Mouse (Mus musculus) heart, embryonic 16.5 days (tissue): ENCODE results near the gene Ear6. TPM values are rescaled to one million over a fixed set of nuclear protein-coding genes. Genes with fewer than 3 reads are reported as not detected.

Experiments used
- ATAC-seq: fragments of 200-750 bp; cut with Nextera tagmentation; replicated peaks from 2 replicates; pipeline ENCODE4 v1.8.0; 2017; ENCODE audit warnings: moderate number of reproducible peaks; ENCODE audit not compliant: insufficient read depth, low FRiP score; ENCODE audit errors: extremely low read depth
- H3K27ac ChIP-seq: fragments of 300-500 bp; sonication (generic); 2 replicates; pipeline ENCODE4 v1.5.1; 2014; ENCODE audit warnings: mild to moderate bottlenecking, low read length, control low read depth, moderate library complexity
- H3K27me3 ChIP-seq: fragments of 300-500 bp; sonication (generic); 2 replicates; pipeline ENCODE4 v1.6.1; 2014; ENCODE audit warnings: low read length, mixed read lengths; ENCODE audit not compliant: control insufficient read depth, insufficient read depth
- H3K36me3 ChIP-seq: fragments of 300-500 bp; sonication (generic); 2 replicates; pipeline ENCODE4 v1.6.1; 2014; ENCODE audit not compliant: control insufficient read depth, insufficient read depth
- H3K4me1 ChIP-seq: fragments of 300-500 bp; sonication (generic); 2 replicates; pipeline ENCODE4 v1.6.1; 2014; ENCODE audit warnings: low read length, mixed read lengths; ENCODE audit not compliant: control insufficient read depth, insufficient read depth
- H3K4me2 ChIP-seq: fragments of 300-500 bp; sonication (generic); 2 replicates; pipeline ENCODE4 v1.6.1; 2014; ENCODE audit warnings: low read depth, mild to moderate bottlenecking, control low read depth, low read length
- H3K4me3 ChIP-seq: fragments of 300-500 bp; sonication (generic); 2 replicates; pipeline ENCODE4 v1.5.1; 2014; ENCODE audit warnings: mild to moderate bottlenecking, control low read depth, low read length
- H3K9ac ChIP-seq: fragments of 300-500 bp; sonication (generic); 2 replicates; pipeline ENCODE4 v1.6.1; 2014; ENCODE audit warnings: low read length, control low read depth
- H3K9me3 ChIP-seq: fragments of 300-500 bp; sonication (generic); replicated peaks from 2 replicates; pipeline ENCODE4 v1.6.1; 2016; ENCODE audit warnings: low read length; ENCODE audit not compliant: control insufficient read depth
- WGBS: fragments of 180-500 bp; shearing (Covaris S2); extraction: QIAGEN DNeasy Blood & Tissue Kit; methylation state at CpG from one replicate; pipeline ENCODE4 v1.1.7; 2014; 5-methylcytosine and 5-hydroxymethylcytosine counted together
- polyA plus RNA-seq: library from polyadenylated mRNA; unstranded; fragments of >200 nt; fragmentation: Nextera tagmentation; extraction: Ambion mirVana; gene quantifications from 2 replicates; pipeline ENCODE4 v1.2.1, GENCODE M21; 2015

The Ear6 gene
- polyA plus RNA-seq, 1 experiment from 2014 or later: not detected

- ATAC-seq: no peak
- Histone ChIP-seq H3K36me3 (peaks cover 49% of the 10 kb centered on the region), H3K4me3 (no peak overlapping the region)
These were observed 36.3 kb downstream of the Ear6 start for GRCm38 (mm10) chr14:51889833-51890232.

DNA sequence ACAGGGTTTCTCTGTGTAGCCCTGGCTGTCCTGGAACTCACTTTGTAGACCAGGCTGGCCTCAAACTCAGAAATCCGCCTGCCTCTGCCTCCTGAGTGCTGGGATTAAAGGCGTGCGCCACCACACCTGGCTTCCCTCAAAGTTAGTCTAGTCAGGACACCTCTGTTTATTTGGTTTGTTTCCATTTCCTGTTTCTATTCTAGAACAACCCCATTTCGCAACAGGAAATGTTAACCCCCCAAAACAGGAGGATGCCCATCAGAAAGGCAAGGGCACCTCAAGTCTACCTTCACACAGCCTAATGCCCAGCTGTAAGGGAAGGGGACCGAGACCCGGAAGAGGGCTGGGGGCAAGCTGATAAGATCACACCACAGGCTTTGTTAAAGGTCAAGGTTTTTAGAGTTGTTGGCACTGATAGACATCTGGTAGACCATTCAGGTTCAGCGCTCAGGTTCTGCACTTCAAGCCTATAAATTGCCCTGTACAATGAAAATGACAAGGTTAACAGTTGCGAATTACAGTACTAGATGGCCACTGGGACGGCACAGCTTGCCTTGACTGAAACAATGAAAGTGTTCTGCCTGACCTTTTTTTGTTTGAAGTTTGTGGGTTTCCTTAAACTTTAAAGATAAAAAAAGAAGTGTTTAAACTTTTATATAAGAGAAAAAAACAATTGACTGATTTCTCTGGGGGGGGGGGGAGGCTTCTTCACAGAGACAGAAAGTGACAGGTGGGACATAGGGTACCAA lies 38.9 kb downstream of the Ear6 start, which contains the start of gene Slc39a2:
Gene Slc39a2, plus strand, starts transcription at position 699 of the 749 bp plus-strand sequence.
- 91% methylated on average over 9 of the region's 9 CpGs for WGBS

More at GRCm38 (mm10) chr14:51889833-51890232, 36.3 kb downstream of the Ear6 start:
- no peak overlapping the region for H3K4me2 ChIP-seq
- peaks cover 17% of the 10 kb centered on the region for H3K4me1 ChIP-seq
- no peaks in the 10 kb centered on the region for H3K27me3 ChIP-seq
- no peak overlapping the region for H3K27ac ChIP-seq
- 82% methylated on average over 6 of the region's 6 CpGs for WGBS
- no peaks in the 10 kb centered on the region for H3K9me3 ChIP-seq
- H3K9ac ChIP-seq: no peak overlapping the region

GRCm38 (mm10) chr14:51893094-51893794 lies 39.7 kb downstream of the Ear6 start:
- WGBS: 29% methylated on average over 10 of the region's 10 CpGs
- Histone ChIP-seq H3K9ac (no peak overlapping the region), H3K4me2 (no peak overlapping the region), H3K4me1 (peaks cover 6% of the 10 kb centered on the region; the same call in 1 of the 2 replicates), H3K36me3 (peaks cover 34% of the 10 kb centered on the region), H3K27me3 (no peaks in the 10 kb centered on the region), H3K9me3 (no peaks in the 10 kb centered on the region), H3K4me3 (no peak overlapping the region), H3K27ac (no peak overlapping the region)
- no peak for ATAC-seq

More for the DNA sequence above, 38.9 kb downstream of the Ear6 start, which contains the start of gene Slc39a2:
- no peak for ATAC-seq
- Histone ChIP-seq H3K27me3 (no peaks in the 10 kb centered on the region), H3K4me3 (no peak within 1 kb of the TSS), H3K36me3 (peaks cover 42% of the 10 kb centered on the region), H3K9me3 (no peaks in the 10 kb centered on the region), H3K9ac (no peak within 1 kb of the TSS), H3K4me1 (peaks cover 6% of the 10 kb centered on the region; the same call in 1 of the 2 replicates), H3K4me2 (no peak within 1 kb of the TSS), H3K27ac (no peak within 1 kb of the TSS)

GRCm38 (mm10) chr14:51893809-51894208 lies 40.3 kb downstream of the Ear6 start:
- ATAC-seq: no peak

GRCm38 (mm10) chr14:51895071-51895470 lies 41.6 kb downstream of the Ear6 start:
- H3K9ac ChIP-seq: no peak overlapping the region
- no peak overlapping the region for H3K27ac ChIP-seq
- H3K36me3 ChIP-seq: peaks cover 17% of the 10 kb centered on the region
- WGBS: 76% methylated on average over 14 of the region's 14 CpGs
- no peak overlapping the region for H3K4me3 ChIP-seq
- H3K9me3 ChIP-seq: no peaks in the 10 kb centered on the region
- no peak for ATAC-seq
- peaks cover 6% of the 10 kb centered on the region; the same call in 1 of the 2 replicates for H3K4me1 ChIP-seq
- H3K27me3 ChIP-seq: no peaks in the 10 kb centered on the region
- H3K4me2 ChIP-seq: no peak overlapping the region

More at GRCm38 (mm10) chr14:51893809-51894208, 40.3 kb downstream of the Ear6 start:
- Histone ChIP-seq H3K4me3 (no peak overlapping the region), H3K27ac (no peak overlapping the region), H3K9me3 (no peaks in the 10 kb centered on the region), H3K4me1 (peaks cover 6% of the 10 kb centered on the region; the same call in 1 of the 2 replicates), H3K36me3 (peaks cover 29% of the 10 kb centered on the region), H3K4me2 (no peak overlapping the region), H3K9ac (no peak overlapping the region), H3K27me3 (no peaks in the 10 kb centered on the region)
- WGBS: 49% methylated on average over 3 of the region's 3 CpGs

- no peak for ATAC-seq
- no peaks in the 10 kb centered on the region for H3K9me3 ChIP-seq
- H3K4me2 ChIP-seq: no peak overlapping the region
- no peak overlapping the region for H3K27ac ChIP-seq
- no peak overlapping the region for H3K9ac ChIP-seq
- H3K4me1 ChIP-seq: peaks cover 6% of the 10 kb centered on the region; the same call in 1 of the 2 replicates
- H3K27me3 ChIP-seq: no peaks in the 10 kb centered on the region
- no peak overlapping the region for H3K4me3 ChIP-seq
- 72% methylated on average over 6 of the region's 6 CpGs for WGBS
- peaks cover 9% of the 10 kb centered on the region for H3K36me3 ChIP-seq
These were observed 42.5 kb downstream of the Ear6 start for GRCm38 (mm10) chr14:51896019-51896418.

- H3K9me3 ChIP-seq: no peaks in the 10 kb centered on the region
- H3K4me1 ChIP-seq: peaks cover 6% of the 10 kb centered on the region; the same call in 1 of the 2 replicates
- H3K36me3 ChIP-seq: peaks cover 3% of the 10 kb centered on the region
- H3K4me3 ChIP-seq: no peak overlapping the region
- ATAC-seq: no peak
- H3K27ac ChIP-seq: no peak overlapping the region
- no peak overlapping the region for H3K4me2 ChIP-seq
- no peak overlapping the region for H3K9ac ChIP-seq
- WGBS: 76% methylated on average over 8 of the region's 8 CpGs
- no peaks in the 10 kb centered on the region for H3K27me3 ChIP-seq
These were observed 43.2 kb downstream of the Ear6 start for GRCm38 (mm10) chr14:51896539-51897170.

DNA sequence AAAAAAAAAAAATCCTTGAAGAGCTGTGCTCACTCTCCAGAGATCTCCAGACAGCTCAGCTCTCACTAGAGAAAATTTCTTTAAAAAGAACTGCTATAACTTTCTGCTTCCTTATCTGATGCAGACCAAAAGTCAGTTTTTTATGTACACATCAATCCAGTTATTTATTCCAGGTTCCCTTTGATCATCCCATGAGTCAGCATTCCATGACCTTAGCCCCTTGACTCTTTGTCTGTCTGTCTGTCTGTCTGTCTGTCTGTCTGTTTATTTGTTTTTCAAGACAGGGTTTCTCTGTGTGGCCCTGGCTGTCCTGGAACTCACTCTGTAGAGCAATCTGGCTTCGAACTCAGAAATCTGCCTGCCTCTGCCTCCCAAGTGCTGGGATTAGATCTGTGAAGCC lies 45.9 kb downstream of the Ear6 start:
- Histone ChIP-seq H3K4me3 (no peak overlapping the region), H3K27me3 (no peaks in the 10 kb centered on the region), H3K27ac (no peak overlapping the region), H3K4me1 (peaks cover 10% of the 10 kb centered on the region), H3K9ac (no peak overlapping the region), H3K4me2 (no peak overlapping the region), H3K9me3 (no peaks in the 10 kb centered on the region), H3K36me3 (no peaks in the 10 kb centered on the region)
- WGBS: 92% methylated on average over 1 of the region's 1 CpGs
- no peak for ATAC-seq
